Mouse (Mus musculus) olfactory bulb, adult 2 months (tissue): Measurements from ENCODE around the gene Mark4. TPM values are rescaled to one million over a fixed set of nuclear protein-coding genes. Genes with fewer than 3 reads are reported as not detected.

ENCODE experiments used
- H3K27ac ChIP-seq: fragments of 200-500 bp; 2 replicates; pipeline ENCODE4 v1.5.1; 2012; ENCODE audit warnings: low read depth, low read length; ENCODE audit not compliant: insufficient read depth
- H3K4me1 ChIP-seq: fragments of 200-500 bp; 2 replicates; pipeline ENCODE4 v1.6.1; 2012; ENCODE audit warnings: low read length; ENCODE audit not compliant: control insufficient read depth, insufficient read depth
- H3K4me3 ChIP-seq: fragments of 200-500 bp; 2 replicates; pipeline ENCODE4 v1.5.1; 2012; ENCODE audit warnings: mild to moderate bottlenecking, low read depth, low read length, moderate library complexity; ENCODE audit not compliant: insufficient read depth
- CTCF ChIP-seq: fragments of 200-500 bp; IDR thresholded peaks from 2 replicates; pipeline ENCODE4 v1.5.1; 2012; ENCODE audit warnings: low read depth, mild to moderate bottlenecking, low read length, moderate library complexity; ENCODE audit not compliant: insufficient read depth
- POLR2A ChIP-seq: fragments of 200-500 bp; IDR thresholded peaks from 2 replicates; pipeline ENCODE4 v1.6.1; 2012; ENCODE audit warnings: mild to moderate bottlenecking, low read depth, low read length, moderate library complexity; ENCODE audit not compliant: insufficient read depth
- WGBS: fragments of 180-500 bp; shearing (Covaris S2); methylation state at CpG from one replicate; pipeline ENCODE4 v1.1.7; 2018; 5-methylcytosine and 5-hydroxymethylcytosine counted together
- polyA plus RNA-seq: library from polyadenylated mRNA; stranded (reverse); fragments of >200 nt; gene quantifications from 2 replicates; pipeline ENCODE4 v1.2.4, GENCODE M21; 2012; ENCODE audit warnings: low replicate concordance; ENCODE audit not compliant: missing spikeins, insufficient read depth, insufficient read length

Mark4 gene
- polyA plus RNA-seq, 1 experiment = not detected

DNA sequence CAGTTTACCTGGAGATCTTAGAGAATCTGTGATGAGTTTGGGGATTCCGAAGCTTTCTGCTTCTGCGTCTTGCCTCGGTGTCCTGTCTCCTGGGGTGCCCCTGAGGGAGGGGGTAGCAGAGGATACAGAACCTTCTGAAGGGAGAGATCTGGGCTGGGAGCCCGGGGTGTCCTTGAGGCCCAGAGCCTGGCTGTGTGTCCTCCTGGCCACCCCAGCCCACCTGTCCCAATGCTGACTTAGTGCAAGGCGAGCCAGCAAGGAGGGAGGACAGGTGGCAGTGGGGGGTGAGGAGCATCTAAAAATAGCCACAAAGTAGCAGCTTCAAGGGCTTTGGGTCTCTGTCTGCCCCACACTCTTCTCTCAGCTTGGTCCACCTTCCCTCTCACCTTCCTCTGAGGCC is 46.8 kb downstream of the Mark4 start:
- H3K4me1 ChIP-seq = no peaks in the 10 kb centered on the region
- TF ChIP-seq CTCF = no peak
- no peak for TF ChIP-seq POLR2A
- WGBS = 89% methylated on average over 5 of the region's 5 CpGs
- H3K27ac ChIP-seq = no peak overlapping the region
- no peak overlapping the region for H3K4me3 ChIP-seq

GRCm38 (mm10) chr7:19410766-19411344 is 47.8 kb downstream of the Mark4 start:
- WGBS = 70% methylated on average over 11 of the region's 11 CpGs
- TF ChIP-seq CTCF (no peak), POLR2A (no peak)
- Histone ChIP-seq H3K4me1 (no peaks in the 10 kb centered on the region), H3K4me3 (no peak overlapping the region), H3K27ac (no peak overlapping the region)

DNA sequence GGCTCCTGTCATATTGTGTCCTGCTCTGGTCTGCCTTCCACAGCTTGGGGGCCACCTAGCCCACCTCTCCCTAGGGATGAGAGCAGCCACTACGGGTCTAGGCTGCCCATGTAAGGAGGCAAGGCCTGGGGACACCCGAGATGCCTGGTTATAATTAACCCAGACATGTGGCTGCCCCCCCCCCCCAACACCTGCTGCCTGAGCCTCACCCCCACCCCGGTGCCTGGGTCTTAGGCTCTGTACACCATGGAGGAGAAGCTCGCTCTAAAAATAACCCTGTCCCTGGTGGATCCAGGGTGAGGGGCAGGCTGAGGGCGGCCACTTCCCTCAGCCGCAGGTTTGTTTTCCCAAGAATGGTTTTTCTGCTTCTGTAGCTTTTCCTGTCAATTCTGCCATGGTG is 48.9 kb downstream of the Mark4 start:
- WGBS = 61% methylated on average over 6 of the region's 6 CpGs
- H3K27ac ChIP-seq = no peak overlapping the region
- H3K4me3 ChIP-seq = no peak overlapping the region
- TF ChIP-seq CTCF = no peak
- TF ChIP-seq POLR2A = no peak
- H3K4me1 ChIP-seq = no peaks in the 10 kb centered on the region

DNA sequence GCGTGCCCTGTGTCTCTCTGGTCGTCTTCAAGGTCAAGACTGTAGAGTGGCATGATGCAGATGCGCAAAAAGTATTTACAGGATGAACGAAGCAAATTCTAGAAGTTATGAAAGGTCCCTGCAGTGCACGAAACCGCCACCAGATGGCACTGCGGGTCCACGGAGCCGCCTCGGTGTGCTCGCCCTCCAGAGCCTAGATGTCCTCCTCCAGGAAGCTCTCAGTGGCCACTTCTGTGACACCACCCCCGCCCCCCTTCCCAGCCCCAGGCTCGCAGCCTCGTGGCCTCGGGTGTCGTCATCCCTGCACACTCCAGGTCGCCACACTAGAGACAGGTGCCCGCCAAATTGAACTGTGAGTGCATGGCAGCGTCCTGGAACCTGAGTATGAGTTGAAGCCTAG is 53.2 kb downstream of the Mark4 start:
- Histone ChIP-seq H3K27ac (no peak overlapping the region), H3K4me1 (peaks cover 7% of the 10 kb centered on the region; the same call in 1 of the 2 replicates), H3K4me3 (no peak overlapping the region)
- TF ChIP-seq POLR2A (no peak), CTCF (peak; percentile 83)
- WGBS = 2% methylated on average over 19 of the region's 19 CpGs

DNA sequence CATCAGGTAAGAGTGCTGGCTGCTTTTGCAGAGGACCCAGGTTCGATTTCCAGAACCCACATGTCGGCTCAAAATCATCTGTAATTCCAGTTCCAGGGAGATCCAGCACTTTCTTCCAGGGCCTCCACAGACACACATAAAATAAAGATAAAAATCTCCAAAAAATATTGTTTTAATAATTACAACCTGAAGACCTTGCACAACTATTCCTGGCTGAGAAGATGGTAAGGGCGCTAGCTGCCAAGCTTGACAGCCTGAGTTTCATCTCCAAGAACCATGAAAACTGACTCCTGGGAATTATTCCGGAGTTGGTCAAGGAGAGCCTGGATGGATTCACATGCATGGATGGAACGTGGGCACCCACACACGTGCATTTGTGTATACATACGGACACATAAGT is 54.1 kb downstream of the Mark4 start, which contains the start of gene Ckm:
Gene Ckm (plus strand): TSS at position 301 of the 400 bp plus-strand sequence.
- WGBS = 66% methylated on average over 7 of the region's 7 CpGs
- TF ChIP-seq CTCF (no peak), POLR2A (no peak)
- no peak within 1 kb of the TSS for H3K27ac ChIP-seq
- peaks cover 12% of the 10 kb centered on the region for H3K4me1 ChIP-seq
- peak within 1 kb of the TSS; percentile 25 for H3K4me3 ChIP-seq

DNA sequence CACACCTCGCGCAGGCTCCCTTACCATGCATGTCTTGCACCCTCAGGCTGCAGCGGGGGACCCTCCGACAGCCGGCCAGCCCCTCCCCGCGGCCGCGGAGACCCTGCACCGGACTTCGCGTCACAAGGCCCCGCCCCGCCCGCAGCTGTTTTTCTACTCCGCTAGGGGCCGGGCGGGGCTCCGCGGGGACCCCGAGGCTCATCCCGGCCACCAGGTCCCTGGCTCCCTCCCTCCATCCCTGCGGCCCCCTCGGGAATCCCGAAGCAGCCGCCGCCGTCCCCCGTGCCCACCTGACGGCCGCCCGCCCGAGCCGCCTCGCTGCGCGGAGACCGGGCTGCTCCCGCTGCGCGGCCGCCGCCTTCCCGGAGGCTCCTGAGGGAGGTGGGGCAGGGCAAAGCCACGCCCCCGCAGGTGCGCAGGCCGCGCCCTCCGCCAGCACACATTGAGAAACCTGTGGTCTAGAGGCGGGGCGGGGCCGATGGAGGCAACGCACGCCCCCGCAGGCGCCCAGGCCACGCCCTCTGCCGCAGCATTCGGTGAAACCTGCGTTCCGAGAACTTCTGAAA is 54.8 kb downstream of the Mark4 start, which contains the start of gene Klc3:
Gene Klc3 (minus strand): TSS at position 374 of the 566 bp plus-strand sequence.
- no peak for TF ChIP-seq CTCF
- no peak for TF ChIP-seq POLR2A
- peak within 1 kb of the TSS; percentile 25 for H3K4me3 ChIP-seq
- H3K4me1 ChIP-seq = peaks cover 12% of the 10 kb centered on the region
- H3K27ac ChIP-seq = no peak within 1 kb of the TSS
- WGBS = 2% methylated on average over 62 of the region's 62 CpGs

DNA sequence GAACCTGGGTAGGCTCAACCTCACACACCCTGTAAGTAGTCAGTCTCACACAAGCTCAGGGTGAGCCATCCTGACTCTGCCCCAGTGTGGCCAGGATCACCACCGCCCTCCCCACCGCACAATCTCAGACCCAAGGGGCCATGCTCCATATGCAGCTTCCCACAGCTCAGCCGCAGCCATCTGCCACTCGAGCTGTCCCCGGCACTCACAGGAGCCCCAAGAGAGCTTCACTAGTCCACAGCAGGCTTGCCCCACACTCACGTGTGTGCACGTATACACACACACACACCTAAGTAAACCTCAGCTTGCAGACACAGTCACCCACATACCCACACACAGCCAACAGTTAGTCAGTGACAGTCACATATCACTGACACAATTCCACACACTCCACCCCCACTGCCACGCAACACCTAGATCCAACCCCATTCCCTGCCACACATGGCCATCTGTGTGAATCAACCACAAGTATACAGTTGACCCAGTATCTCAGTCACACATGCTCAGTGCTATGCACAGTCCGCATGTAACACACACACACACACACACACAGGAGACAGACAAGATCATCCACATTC is 56.0 kb downstream of the Mark4 start:
- 81% methylated on average over 9 of the region's 9 CpGs for WGBS
- peaks cover 12% of the 10 kb centered on the region for H3K4me1 ChIP-seq
- no peak overlapping the region for H3K27ac ChIP-seq
- TF ChIP-seq POLR2A (no peak), CTCF (no peak)
- no peak overlapping the region for H3K4me3 ChIP-seq

DNA sequence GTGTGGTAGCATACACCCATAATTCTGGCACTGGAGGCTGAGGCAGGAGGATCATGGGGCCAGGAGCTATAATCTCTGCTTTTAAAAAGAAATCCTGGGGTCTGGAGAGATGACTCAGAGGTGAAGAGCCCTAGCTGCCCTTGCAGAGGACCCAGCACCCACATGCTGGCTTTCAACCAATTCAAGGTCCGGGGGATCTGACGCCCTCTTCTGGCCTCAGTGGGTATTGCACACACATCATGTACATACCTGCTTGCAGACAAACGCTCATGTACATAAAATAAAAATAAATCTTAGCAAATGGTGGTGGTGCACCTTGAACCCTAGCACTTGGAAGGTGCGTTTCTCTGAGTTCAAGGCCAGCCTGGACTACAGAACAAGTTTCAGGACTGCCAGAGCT is 57.7 kb downstream of the Mark4 start:
- TF ChIP-seq POLR2A = no peak
- TF ChIP-seq CTCF = no peak
- H3K27ac ChIP-seq = no peak overlapping the region
- WGBS = 84% methylated on average over 4 of the region's 4 CpGs
- no peak overlapping the region for H3K4me3 ChIP-seq
- peaks cover 12% of the 10 kb centered on the region for H3K4me1 ChIP-seq

DNA sequence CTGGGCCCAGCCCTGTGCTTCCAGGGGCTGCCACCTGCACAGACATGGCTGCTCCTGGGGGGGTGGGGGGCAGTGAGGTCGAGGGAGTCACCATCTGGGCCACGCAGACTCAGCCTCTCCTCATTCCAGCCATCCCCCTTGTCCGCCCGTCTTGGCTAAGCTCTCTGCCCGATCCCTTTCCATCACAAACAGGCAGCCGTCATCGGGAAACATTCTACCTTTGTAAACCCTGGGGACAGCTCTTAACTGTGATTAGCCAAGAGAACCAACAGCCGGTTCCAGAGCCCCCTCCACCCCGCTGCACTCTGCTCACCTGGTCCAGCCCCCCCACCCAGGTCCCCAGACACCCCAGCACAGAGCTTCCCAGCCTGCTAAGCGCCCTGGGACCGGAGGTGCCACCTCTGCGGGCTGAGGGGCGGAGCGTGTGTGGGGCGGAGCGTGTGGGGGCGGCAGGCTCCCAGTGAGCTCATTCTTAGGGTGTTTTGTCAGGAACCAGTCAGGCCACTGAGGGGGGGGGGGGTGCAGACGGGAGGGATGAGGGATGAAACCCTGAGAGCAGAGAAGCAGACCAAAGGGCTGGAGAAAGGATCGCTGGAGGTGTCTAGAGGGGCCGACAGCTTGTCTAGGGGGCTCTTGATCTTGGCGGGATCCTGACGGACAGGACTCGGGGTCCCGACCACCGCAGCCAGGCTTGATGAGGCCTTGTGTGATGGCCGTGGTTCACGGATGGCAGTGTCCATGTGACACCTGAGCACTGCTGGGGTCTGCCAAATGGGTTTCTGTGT is 58.9 kb downstream of the Mark4 start:
- H3K4me3 ChIP-seq = no peak overlapping the region
- H3K27ac ChIP-seq = no peak overlapping the region
- no peak for TF ChIP-seq POLR2A
- no peak for TF ChIP-seq CTCF
- 11% methylated on average over 27 of the region's 27 CpGs for WGBS
- H3K4me1 ChIP-seq = peaks cover 12% of the 10 kb centered on the region
